In the genomic region with DNA sequence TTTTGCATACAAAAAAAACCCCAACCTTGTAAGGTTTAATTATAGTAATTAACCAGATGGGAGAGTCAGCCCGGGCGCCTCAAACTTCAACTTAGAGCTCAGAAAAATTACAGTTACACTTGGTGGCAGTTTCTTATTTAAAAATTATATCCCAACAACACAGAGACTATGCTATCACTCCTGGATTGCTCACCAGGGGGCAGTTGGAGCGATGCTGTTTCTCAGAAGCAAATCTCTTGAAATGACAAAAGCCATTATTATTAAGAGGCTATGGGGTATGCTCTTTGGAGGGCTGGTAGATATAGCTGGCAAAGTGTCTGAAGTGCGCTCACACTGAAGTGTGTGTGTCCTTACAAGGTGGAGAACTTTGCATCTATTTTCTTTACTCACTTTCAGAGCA, we compare ENCODE assay signal across 8 mouse cellular contexts. TPM values are rescaled to one million over a fixed set of nuclear protein-coding genes. Genes with fewer than 3 reads are reported as not detected.
DNase-seq lines count a peak whose midpoint lies in the region; ATAC-seq lines count a peak whose summit lies in the region.

No protein-coding gene starts in this region.

- no peak overlapping the region for H3K27ac ChIP-seq in heart, embryonic 10.5 days
- no peak overlapping the region for H3K27ac ChIP-seq in midbrain, embryonic 10.5 days (replicated peaks)
- no peak overlapping the region for H3K27ac ChIP-seq in midbrain, embryonic 11.5 days (ENCODE audit: low read depth, low read length)
- H3K27ac ChIP-seq in intestine, embryonic 15.5 days, result no peak overlapping the region
- no peak overlapping the region for H3K27ac ChIP-seq in stomach, embryonic 15.5 days

- WGBS in heart, embryonic 10.5 days, result 56% methylated on average over 4 of the region's 4 CpGs
- WGBS in midbrain, embryonic 10.5 days, result 67% methylated on average over 4 of the region's 4 CpGs
- WGBS in midbrain, embryonic 11.5 days, result 63% methylated on average over 4 of the region's 4 CpGs
- 58% methylated on average over 4 of the region's 4 CpGs for WGBS in intestine, embryonic 15.5 days
- WGBS in stomach, embryonic 15.5 days, result 62% methylated on average over 4 of the region's 4 CpGs

- H3K9ac ChIP-seq in midbrain, embryonic 11.5 days (ENCODE audit: low read length), result no peak overlapping the region
- H3K9ac ChIP-seq in intestine, embryonic 15.5 days, result no peak overlapping the region
- no peak overlapping the region for H3K9ac ChIP-seq in stomach, embryonic 15.5 days

- H3K4me3 ChIP-seq in heart, embryonic 10.5 days, result peak overlapping the region; percentile 87
- H3K4me3 ChIP-seq in midbrain, embryonic 10.5 days, result peak overlapping the region; percentile 70
- no peak overlapping the region for H3K4me3 ChIP-seq in midbrain, embryonic 11.5 days (ENCODE audit: low read depth, low read length)
- H3K4me3 ChIP-seq in intestine, embryonic 15.5 days (replicated peaks), result peak overlapping the region; percentile 54; the same call in 1 of the 2 replicates
- H3K4me3 ChIP-seq in stomach, embryonic 15.5 days (replicated peaks), result peak overlapping the region; percentile 62

- no peak overlapping the region for H3K4me2 ChIP-seq in midbrain, embryonic 11.5 days
- peak overlapping the region; percentile 90 for H3K4me2 ChIP-seq in intestine, embryonic 15.5 days (replicated peaks)
- peak overlapping the region; percentile 76 for H3K4me2 ChIP-seq in stomach, embryonic 15.5 days

- ATAC-seq in midbrain, embryonic 11.5 days (ENCODE audit: low FRiP score), result no peak
- no peak for ATAC-seq in intestine, embryonic 15.5 days
- no peak for ATAC-seq in stomach, embryonic 15.5 days (ENCODE audit: insufficient read depth, low FRiP score, low read depth)

- no peaks in the 10 kb centered on the region for H3K36me3 ChIP-seq in heart, embryonic 10.5 days
- no peaks in the 10 kb centered on the region for H3K36me3 ChIP-seq in midbrain, embryonic 10.5 days
- H3K36me3 ChIP-seq in midbrain, embryonic 11.5 days (ENCODE audit: control insufficient read depth, insufficient read depth, low read length), result no peaks in the 10 kb centered on the region
- H3K36me3 ChIP-seq in intestine, embryonic 15.5 days, result no peaks in the 10 kb centered on the region
- no peaks in the 10 kb centered on the region for H3K36me3 ChIP-seq in stomach, embryonic 15.5 days

- no peaks in the 10 kb centered on the region for H3K27me3 ChIP-seq in heart, embryonic 10.5 days (ENCODE audit: insufficient read depth, poor library complexity, severe bottlenecking)
- peaks cover 37% of the 10 kb centered on the region for H3K27me3 ChIP-seq in midbrain, embryonic 10.5 days (ENCODE audit: low read depth, poor library complexity, severe bottlenecking)
- peaks cover 3% of the 10 kb centered on the region; the same call in 1 of the 2 replicates for H3K27me3 ChIP-seq in midbrain, embryonic 11.5 days (ENCODE audit: control insufficient read depth, insufficient read depth, low read length)
- H3K27me3 ChIP-seq in intestine, embryonic 15.5 days (replicated peaks), result no peaks in the 10 kb centered on the region
- H3K27me3 ChIP-seq in stomach, embryonic 15.5 days (replicated peaks), result no peaks in the 10 kb centered on the region

- H3K9me3 ChIP-seq in heart, embryonic 10.5 days, result no peaks in the 10 kb centered on the region
- no peaks in the 10 kb centered on the region for H3K9me3 ChIP-seq in midbrain, embryonic 10.5 days (replicated peaks)
- no peaks in the 10 kb centered on the region for H3K9me3 ChIP-seq in midbrain, embryonic 11.5 days (ENCODE audit: control insufficient read depth, low read length)
- H3K9me3 ChIP-seq in intestine, embryonic 15.5 days, result no peaks in the 10 kb centered on the region
- no peaks in the 10 kb centered on the region for H3K9me3 ChIP-seq in stomach, embryonic 15.5 days

- peaks cover 12% of the 10 kb centered on the region for H3K4me1 ChIP-seq in heart, embryonic 10.5 days
- H3K4me1 ChIP-seq in midbrain, embryonic 10.5 days, result peaks cover 32% of the 10 kb centered on the region
- H3K4me1 ChIP-seq in midbrain, embryonic 11.5 days (ENCODE audit: control insufficient read depth, insufficient read depth, low read length), result no peaks in the 10 kb centered on the region; the same call in 1 of the 2 replicates
- peaks cover 15% of the 10 kb centered on the region; the same call in 1 of the 2 replicates for H3K4me1 ChIP-seq in intestine, embryonic 15.5 days (replicated peaks)
- peaks cover 5% of the 10 kb centered on the region for H3K4me1 ChIP-seq in stomach, embryonic 15.5 days

- DNase-seq in heart, embryonic 10.5 days (ENCODE audit: low spot score), result no peak
- DNase-seq in heart, adult 18-20 months, result no peak
- DNase-seq in midbrain, embryonic 10.5 days (ENCODE audit: low spot score), result no peak
- no peak for DNase-seq in midbrain, embryonic 11.5 days (ENCODE audit: low spot score, missing footprints)
- DNase-seq in gastrocnemius, postnatal 25 days, result no peak
- no peak for DNase-seq in cerebellum, adult 11-12 months

RNA-seq across cellular contexts. Expression of gene Fras1, which starts 2.5 kb away (rescaled TPM):
- 18.7 and 26.9 TPM in 2 replicates for polyA plus RNA-seq in heart, embryonic 10.5 days (2016; fragmentation: Nextera tagmentation; extraction: Ambion mirVana)
- 1 to 10 TPM; 1.0 to 1.6 TPM for total RNA-seq in heart, adult 18-20 months (2021)
- 5.9 and 6.0 TPM in 2 replicates for polyA plus RNA-seq in midbrain, embryonic 10.5 days (2016; fragmentation: Nextera tagmentation; extraction: Ambion mirVana)
- polyA plus RNA-seq in midbrain, embryonic 11.5 days (2014; fragmentation: Nextera tagmentation; extraction: Ambion mirVana), result 5.3 and 6.2 TPM in 2 replicates
- polyA plus RNA-seq in intestine, embryonic 15.5 days (2015; fragmentation: Nextera tagmentation; extraction: Ambion mirVana), result 17.0 and 18.3 TPM in 2 replicates
- polyA plus RNA-seq in stomach, embryonic 15.5 days (2015; fragmentation: Nextera tagmentation; extraction: Ambion mirVana), result 20.3 and 26.6 TPM in 2 replicates
- 1 to 10 TPM; 3.3 to 3.8 TPM for total RNA-seq in gastrocnemius, postnatal 25 days (2021)
